Mouse (Mus musculus): ENCODE results near the gene Cebpa. TPM values are rescaled to one million over a fixed set of nuclear protein-coding genes. Genes with fewer than 3 reads are reported as not detected.
A peak's percentile ranks its signal among the peaks of the same experiment; 100 is the strongest.

The Cebpa gene
- 28.5 and 31.0 TPM in 2 replicates for polyA plus RNA-seq (2012; rRNA removed)

DNA sequence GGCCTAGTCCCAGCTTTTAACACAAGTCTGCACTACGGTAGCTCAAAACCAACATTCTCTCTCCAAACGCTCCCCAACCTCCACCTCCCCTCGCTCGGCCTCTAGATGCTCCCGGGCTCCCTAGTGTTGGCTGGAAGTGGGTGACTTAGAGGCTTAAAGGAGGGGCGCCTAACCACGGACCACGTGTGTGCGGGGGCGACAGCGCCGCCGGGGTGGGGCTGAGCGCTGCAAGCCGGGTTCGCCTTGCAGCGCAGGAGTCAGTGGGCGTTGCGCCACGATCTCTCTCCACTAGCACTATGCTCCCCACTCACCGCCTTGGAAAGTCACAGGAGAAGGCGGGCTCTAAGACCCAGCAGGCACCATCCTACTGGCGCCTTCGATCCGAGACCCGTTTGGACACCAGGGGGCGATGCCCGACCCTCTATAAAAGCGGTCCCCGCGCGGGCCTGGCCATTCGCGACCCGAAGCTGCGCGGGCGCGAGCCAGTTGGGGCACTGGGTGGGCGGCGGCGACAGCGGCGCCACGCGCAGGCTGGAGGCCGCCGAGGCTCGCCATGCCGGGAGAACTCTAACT lies at the start of gene Cebpa:
Gene Cebpa (plus strand): TSS at position 453 of the 573 bp plus-strand sequence.
- DNase-seq (ENCODE audit: low spot score) = peak; percentile 100

DNA sequence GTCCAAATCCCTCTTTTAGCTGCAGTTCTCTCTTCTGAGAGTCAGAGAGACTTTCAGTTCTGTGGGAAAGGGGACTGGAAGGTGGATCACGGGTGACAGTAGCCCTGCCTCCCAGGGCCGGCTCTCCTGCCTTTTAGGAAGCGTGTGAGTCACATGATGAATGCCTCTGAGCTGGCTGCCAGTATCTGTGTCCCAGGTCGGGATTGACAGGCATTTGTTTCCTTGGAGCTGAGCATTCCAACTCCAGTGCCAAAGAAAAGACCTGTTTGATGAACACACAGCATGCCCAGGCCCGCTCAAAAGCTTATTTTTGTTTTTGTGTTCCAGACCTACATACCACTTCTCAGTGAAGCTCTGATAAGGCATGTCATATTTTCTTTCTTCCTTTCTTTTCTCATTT lies 42.4 kb upstream of the Cebpa start:
- DNase-seq (ENCODE audit: low spot score) = no peak

DNA sequence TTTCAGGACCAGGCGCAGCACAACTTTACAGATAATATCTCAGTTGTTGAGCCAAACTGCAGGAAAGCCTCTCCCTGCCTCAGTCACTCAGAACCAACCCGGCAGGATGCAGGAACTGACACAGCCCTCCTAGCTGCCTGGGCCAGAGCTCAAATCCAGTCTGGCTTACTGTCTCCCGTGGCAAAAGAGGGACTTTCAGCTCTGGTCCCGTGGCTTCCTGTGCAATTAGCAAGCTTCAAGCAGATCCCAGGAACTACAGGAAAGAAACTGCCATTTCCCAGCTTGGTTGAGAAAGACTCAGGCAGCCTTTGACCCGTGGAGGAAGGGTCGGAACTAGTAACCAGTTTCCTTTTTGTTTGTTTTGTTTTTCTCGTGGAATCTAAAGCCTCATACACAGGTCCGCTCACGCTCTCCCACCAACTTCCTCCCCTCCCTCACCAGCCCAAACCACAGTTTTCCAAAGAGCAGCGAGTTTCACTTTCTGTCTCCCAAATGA lies 38.2 kb upstream of the Cebpa start:
- DNase-seq (ENCODE audit: low spot score) = no peak

DNA sequence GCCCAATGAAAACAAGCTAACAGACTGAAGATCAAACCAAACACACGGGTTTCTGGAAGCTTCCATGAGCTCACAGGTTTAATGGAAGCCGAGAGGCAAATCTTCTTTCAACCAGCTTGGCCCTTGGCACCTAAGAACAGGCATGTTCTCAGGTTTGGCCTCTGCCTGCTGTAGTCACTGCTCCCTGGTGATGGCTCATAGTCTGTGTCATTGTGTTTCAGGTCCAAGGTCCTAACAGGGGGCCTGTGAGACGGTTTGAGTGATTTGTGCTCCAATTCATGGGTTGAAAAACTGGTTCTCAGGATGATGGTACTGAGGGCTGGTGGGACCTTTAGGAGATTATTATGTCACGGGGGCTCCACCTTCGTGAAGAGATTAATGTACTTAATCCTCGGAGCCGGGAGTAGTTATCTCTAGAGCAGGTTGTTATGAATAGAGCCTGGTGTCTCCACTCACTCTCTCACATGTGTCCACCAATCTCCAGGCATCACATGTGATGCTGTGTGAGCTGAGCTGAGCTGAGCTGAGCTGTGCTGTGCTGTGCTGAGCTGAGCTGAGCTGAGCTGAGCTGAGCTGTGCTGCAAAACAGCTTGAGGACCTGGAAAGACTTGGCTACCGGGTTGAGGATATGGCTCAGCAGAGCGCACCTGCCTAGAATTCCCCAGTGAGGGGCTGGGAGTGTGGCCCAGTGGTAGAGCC lies 37.5 kb upstream of the Cebpa start:
- DNase-seq (ENCODE audit: low spot score) = no peak

GRCm38 (mm10) chr7:35084565-35085360 lies 34.3 kb upstream of the Cebpa start:
- no peak for DNase-seq (ENCODE audit: low spot score)

DNA sequence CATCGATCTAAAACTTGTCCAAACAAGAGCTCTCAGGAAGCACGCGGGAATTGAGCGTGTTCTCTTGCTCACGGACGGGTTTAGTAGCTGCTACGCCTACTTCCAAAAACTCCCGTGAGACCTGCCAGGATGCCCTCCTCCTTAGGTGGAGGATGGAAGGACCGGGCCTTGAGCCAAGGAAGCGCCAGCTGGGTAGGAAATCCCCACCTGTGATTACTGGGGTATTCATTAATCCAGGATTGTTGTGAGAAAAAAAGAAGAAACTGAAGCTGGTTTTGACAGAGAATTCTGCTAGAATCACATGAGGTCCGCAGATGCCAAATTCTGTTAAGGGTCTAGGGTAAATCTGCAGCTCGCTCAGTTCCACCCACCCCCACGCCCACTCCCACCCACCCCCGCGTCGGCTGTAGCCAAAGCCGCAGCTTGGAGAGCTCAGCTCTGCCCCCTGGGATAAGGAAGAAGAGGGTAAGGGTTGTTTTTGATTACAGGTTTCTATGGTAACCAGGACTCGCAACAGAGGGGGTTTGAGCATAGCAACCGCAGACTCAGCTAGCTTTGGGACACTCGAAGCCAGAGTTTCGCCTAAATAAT lies 32.7 kb upstream of the Cebpa start:
- DNase-seq (ENCODE audit: low spot score) = no peak

DNA sequence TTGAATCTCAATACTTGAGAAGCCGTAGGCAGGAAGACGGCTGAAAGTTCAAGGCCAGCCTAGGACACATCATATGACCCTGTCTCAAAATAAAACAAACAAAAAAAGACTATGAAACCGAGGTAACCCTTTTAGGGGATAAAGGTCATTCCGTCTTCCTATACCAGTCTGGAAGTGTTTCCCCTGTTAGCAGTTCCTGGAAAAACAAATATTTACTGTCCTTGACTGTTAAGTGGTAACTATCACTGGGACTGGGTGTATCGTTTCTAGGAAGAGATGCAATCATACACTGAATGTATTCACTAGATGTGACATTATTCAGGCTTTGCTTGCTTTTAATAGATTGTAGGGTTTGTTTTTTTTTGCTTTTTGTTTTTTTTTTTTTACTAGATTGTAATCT lies 28.5 kb upstream of the Cebpa start:
- DNase-seq (ENCODE audit: low spot score) = no peak

DNA sequence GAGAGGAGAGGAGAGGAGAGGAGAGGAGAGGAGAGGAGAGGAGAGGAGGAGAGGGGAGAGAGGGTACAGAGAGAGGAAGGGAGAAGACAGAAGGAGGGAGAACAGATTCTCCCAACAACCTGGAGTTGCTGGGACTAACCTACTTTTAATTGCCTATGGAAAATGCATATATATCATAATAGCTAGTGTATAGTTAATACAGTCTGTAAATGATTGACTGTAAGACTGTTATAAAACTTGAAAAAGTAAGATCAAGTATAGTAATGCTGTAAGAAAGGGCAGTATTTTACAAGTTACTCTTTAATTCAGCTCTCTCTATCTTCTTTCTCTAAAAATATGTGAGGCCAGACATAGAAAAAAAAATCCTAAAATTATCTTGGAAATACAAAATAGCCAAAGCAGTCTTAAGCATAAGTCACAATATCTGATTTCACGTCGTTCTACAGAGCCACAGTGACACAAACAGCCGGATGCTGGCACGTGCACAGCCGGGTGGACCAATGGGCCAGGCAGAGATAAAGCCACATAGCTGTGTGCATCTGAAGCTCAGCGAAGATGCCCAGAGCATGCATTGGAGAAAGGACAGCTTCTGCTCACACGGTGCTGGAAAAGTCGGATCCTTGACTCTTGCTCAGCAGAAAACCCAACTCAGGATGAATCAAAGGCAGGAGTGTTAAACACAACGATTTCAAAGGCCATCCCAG lies 24.0 kb upstream of the Cebpa start:
- DNase-seq (ENCODE audit: low spot score) = no peak

GRCm38 (mm10) chr7:35098777-35099176 lies 20.3 kb upstream of the Cebpa start:
- no peak for DNase-seq (ENCODE audit: low spot score)

GRCm38 (mm10) chr7:35099528-35099927 lies 19.6 kb upstream of the Cebpa start:
- no peak for DNase-seq (ENCODE audit: low spot score)

DNA sequence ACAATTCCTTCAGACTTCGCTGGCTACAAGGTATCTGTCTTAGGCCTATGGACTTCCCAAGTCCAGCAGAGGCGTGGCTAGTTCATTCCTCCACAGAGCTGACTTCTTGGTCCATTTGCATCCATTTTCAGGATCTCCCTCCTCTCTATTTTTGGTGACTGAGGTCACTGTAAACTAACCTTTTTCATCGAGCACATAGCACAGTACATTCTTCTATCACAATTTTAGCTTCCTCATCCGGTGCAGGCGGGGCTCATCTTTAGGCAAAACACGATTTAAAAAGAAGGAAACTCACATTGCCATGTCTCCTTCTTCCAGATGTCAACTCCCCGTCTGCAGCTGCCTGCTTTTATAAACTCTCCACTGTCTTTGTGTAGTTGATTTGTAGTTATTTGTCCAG lies 12.5 kb upstream of the Cebpa start:
- DNase-seq (ENCODE audit: low spot score) = no peak

DNA sequence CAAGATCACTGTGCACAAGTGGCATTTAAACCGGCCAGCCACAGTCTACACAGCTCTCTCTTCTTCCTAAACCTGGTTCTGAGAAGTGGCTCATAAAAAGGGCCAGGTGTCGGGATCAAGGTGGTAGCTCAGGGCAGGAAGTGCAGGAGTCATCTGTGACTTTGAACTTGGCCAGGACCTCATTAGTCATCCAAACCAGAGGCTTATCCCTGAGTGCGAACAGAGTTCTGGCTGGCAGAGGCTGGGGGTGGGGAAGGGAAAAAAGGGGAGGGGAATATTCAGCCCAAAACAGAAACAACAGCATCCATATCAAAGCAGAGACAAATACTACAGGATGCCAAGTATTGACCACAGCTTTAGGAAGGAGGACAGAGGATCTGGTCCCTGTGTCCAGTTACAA lies 11.5 kb upstream of the Cebpa start:
- no peak for DNase-seq (ENCODE audit: low spot score)

GRCm38 (mm10) chr7:35108046-35108445 lies 11.0 kb upstream of the Cebpa start:
- no peak for DNase-seq (ENCODE audit: low spot score)

DNA sequence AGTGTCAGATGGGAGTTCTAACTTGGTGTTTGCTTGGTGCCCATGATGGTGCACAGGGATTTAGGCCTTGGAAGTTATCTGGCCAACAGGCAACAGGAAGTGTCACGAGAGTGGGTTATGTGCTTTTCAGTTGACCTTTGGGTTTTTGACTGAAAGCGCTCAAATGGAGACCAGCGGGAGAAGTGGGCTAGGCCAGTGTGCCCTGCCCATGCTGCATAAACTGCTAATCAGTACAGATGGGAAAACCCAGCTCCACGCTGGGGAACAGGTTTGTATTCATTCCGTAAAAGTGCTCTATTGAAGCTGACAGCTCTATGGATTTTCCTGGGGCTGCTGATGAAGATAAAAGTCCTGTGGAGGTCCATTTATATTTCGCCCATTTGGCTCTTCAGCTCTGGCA lies 10.4 kb upstream of the Cebpa start:
- DNase-seq (ENCODE audit: low spot score) = no peak

DNA sequence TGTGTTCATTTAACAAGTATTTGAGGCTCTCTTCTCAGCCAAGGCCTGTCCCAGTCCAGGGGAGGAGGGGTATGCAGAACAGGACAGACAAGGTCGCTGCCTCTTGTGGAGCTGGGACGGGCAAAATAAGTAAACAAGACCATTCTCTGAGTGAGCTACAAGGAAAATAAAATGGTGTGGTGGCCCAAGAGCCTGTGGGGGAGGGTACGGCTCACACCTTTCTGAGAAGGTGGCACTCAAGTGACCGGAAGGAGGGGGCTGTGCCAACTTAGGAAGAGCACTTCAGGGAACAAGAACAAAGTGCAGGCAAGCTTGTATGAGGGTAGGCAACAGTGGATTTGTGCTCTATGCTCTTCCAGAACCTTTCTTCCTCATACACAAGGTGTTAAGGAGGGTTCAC lies 6.0 kb upstream of the Cebpa start:
- no peak for DNase-seq (ENCODE audit: low spot score)

DNA sequence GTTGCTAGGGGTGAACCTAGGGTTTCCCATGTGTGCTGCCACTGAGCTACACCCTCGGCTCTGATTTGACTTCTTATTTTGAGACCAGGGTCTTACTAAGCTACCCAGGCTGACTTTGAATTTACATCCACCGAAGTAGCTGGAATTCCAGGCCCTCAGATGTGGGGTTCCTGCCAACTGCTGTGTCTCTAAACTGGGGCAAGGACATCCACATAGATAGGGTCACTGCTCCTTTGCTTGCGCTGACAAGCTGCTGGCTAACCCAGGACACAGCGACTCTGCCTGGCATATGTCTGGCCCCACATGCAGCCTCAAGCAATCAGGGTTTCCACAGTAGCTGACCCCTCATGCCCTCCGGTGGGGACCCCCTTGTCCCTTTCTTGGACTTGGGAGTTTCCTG lies 5.4 kb upstream of the Cebpa start:
- no peak for DNase-seq (ENCODE audit: low spot score)

- DNase-seq (ENCODE audit: low spot score) = no peak
Observed at GRCm38 (mm10) chr7:35116524-35116923, 2.6 kb upstream of the Cebpa start.

- no peak for DNase-seq (ENCODE audit: low spot score)
Observed at GRCm38 (mm10) chr7:35117052-35117451, 2.0 kb upstream of the Cebpa start.

GRCm38 (mm10) chr7:35117761-35118098 lies 1.4 kb upstream of the Cebpa start:
- DNase-seq (ENCODE audit: low spot score) = no peak

DNA sequence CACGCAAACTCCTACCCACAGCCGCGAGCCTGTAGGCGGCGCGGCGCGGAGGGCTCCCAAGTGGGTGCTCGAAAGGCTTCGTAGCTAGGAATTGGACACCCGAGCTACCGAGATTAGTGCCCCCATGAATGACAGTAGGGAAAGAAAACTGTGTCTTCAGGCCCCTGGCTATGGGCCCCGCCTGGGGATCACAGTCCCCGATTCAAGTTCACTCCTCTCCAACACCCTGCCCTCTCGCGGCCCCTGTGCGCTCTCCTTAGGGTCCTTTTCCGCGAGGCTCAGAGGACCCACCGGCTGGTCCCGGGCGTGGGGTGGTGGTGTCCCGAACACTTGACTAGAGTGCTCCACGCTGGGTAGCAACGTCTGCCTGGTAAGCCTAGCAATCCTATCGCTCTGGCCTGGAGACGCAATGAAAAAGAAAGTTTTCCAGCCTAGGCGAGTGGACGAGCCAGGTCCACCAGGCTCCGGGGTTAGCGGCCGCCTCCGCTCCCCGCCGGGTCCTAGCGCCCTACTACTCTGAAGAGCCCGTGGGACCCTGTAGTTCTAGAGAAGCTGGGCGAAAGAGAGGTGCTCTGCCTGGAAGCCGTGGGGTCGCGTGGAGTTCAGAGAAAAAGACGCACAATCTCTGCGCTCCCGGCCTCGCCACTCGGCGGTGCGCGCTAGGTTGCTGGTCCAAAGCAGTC lies 853 bp upstream of the Cebpa start:
- DNase-seq (ENCODE audit: low spot score) = peak; percentile 72

DNA sequence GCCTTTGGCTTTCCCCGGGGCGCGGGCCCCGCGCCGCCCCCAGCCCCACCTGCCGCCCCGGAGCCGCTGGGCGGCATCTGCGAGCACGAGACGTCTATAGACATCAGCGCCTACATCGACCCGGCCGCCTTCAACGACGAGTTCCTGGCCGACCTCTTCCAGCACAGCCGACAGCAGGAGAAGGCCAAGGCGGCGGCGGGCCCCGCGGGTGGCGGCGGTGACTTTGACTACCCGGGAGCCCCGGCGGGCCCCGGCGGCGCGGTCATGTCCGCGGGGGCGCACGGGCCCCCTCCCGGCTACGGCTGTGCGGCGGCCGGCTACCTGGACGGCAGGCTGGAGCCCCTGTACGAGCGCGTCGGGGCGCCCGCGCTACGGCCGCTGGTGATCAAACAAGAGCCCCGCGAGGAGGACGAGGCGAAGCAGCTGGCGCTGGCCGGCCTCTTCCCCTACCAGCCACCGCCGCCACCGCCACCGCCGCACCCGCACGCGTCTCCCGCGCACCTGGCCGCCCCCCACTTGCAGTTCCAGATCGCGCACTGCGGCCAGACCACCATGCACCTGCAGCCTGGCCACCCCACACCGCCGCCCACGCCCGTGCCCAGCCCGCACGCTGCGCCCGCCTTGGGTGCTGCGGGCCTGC lies 533 bp downstream of the Cebpa start:
- DNase-seq (ENCODE audit: low spot score) = peak; percentile 64

All from urinary bladder, adult 2 months (tissue).